Mouse (Mus musculus): ENCODE results near the gene Ifna5.
"Not testable (repeated sequence)": the region's sequence is repeated elsewhere in the genome, so short reads cannot be mapped to it uniquely, and the experiment has no call there.

DNA sequence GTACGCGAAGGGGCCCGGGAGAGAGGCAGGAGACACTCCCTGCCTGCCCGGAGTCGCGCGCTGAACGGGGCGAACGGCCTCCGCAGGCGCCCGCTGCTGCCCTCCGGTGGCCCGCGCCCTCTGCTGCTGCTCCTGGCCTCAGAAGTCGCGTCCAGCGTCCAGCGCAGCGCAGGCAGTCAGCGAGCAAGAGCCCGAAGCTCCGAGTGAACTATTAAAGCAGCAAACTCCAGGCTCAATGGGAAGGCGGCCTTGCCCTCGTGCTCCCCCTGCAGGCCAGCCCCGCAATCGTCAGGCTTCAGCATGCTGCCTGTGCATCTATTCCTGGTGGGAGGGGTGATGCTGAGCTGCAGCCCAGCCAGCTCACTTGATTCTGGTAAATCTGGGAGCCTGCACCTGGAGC, 38.2 kb upstream of the Ifna5 start, which contains the start of gene Gm13279:
- not testable (repeated sequence) for TF ChIP-seq EP300, POLR2A (IDR thresholded peaks at IDR 0.05; ENCODE audit: insufficient read depth, low read depth, low read length)

Data from heart, adult 2 months (tissue).